Mouse (Mus musculus) thymus, adult 2 months (tissue): ENCODE results near the gene Edn1. TPM values are rescaled to one million over a fixed set of nuclear protein-coding genes. Genes with fewer than 3 reads are reported as not detected.

Experiments used
- DNase-seq: peaks from one replicate; pipeline ENCODE4 v3.0.0; 2021
- H3K27ac ChIP-seq: fragments of 200-500 bp; 2 replicates; pipeline ENCODE4 v1.5.1; 2012; ENCODE audit warnings: low read length, control low read depth; ENCODE audit not compliant: control insufficient read depth, insufficient read depth
- H3K27me3 ChIP-seq: fragments of 200-500 bp; 2 replicates; pipeline ENCODE4 v1.6.1; 2012; ENCODE audit warnings: mild to moderate bottlenecking, low read length, moderate library complexity, mixed read lengths; ENCODE audit not compliant: control insufficient read depth, insufficient read depth
- H3K36me3 ChIP-seq: fragments of 200-500 bp; 2 replicates; pipeline ENCODE4 v1.6.1; 2012; ENCODE audit warnings: mild to moderate bottlenecking, low read length, moderate library complexity; ENCODE audit not compliant: control insufficient read depth, insufficient read depth
- H3K4me1 ChIP-seq: fragments of 200-500 bp; replicated peaks from 2 replicates; pipeline ENCODE4 v1.6.1; 2012; ENCODE audit warnings: low read length; ENCODE audit not compliant: control insufficient read depth, insufficient read depth
- H3K4me3 ChIP-seq: fragments of 200-500 bp; 2 replicates; pipeline ENCODE4 v1.5.1; 2012; ENCODE audit warnings: mild to moderate bottlenecking, low read length, control low read depth, moderate library complexity; ENCODE audit not compliant: control insufficient read depth, insufficient read depth
- CTCF ChIP-seq: fragments of 200-500 bp; IDR thresholded peaks from 2 replicates; pipeline ENCODE4 v1.5.1; 2012; ENCODE audit warnings: mild to moderate bottlenecking, control low read depth, low read length, moderate library complexity, borderline replicate concordance; ENCODE audit not compliant: control insufficient read depth, poor library complexity, insufficient read depth; ENCODE audit errors: extremely low read depth
- POLR2A ChIP-seq: fragments of 200-500 bp; IDR thresholded peaks from 2 replicates; pipeline ENCODE4 v1.6.1; 2012; ENCODE audit warnings: mild to moderate bottlenecking, low read length, control low read depth, moderate library complexity; ENCODE audit not compliant: control insufficient read depth, poor library complexity, insufficient read depth; ENCODE audit errors: extremely low read depth
- WGBS: fragments of 180-500 bp; shearing (Covaris S2); methylation state at CpG from one replicate; pipeline ENCODE4 v1.1.7; 2018; 5-methylcytosine and 5-hydroxymethylcytosine counted together
- polyA plus RNA-seq: library from polyadenylated mRNA; depleted of rRNA; stranded (reverse); fragments of >200 nt; gene quantifications from 2 replicates; pipeline ENCODE4 v1.2.3, GENCODE M21; 2012

Gene Edn1
- polyA plus RNA-seq, 1 experiment, result 0.80 TPM

DNA sequence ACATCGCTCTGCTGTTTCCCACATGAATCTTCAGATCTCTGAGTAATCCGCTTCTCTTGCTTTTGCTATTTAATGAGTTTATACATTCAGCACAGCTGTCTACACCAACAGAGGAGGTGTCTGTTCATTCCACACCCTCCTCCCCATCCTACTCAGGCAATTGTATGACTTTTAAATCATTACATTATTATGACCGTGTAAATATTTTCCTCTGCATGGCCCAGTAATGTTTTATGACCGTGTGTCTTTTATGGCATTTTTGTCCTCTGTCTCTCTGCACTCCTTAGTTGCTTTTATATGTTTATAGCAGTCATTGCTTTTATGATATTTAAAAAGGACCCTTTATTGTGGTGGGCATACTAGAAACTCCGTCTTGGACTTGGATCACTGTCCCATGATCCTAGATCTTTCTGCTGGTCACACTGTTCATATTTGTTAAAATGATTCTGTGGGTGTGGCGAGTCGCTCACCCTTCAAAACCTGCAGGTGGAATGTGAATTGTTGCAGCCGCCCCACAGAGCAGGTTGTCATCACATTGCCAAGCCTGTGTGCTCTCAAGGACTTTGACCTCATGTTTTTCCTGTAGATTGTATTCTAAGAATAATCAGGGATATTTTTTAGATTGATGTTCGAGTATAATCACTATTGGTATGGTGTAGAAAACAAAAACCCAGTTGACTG, 24.4 kb upstream of the Edn1 start:
- no peak overlapping the region for H3K4me3 ChIP-seq
- no peaks in the 10 kb centered on the region for H3K36me3 ChIP-seq
- no peak overlapping the region for H3K27ac ChIP-seq
- WGBS, result 95% methylated on average over 9 of the region's 9 CpGs
- no peaks in the 10 kb centered on the region for H3K27me3 ChIP-seq
- H3K4me1 ChIP-seq, result no peaks in the 10 kb centered on the region
- TF ChIP-seq POLR2A (no peak), CTCF (no peak)
- DNase-seq, result no peak

DNA sequence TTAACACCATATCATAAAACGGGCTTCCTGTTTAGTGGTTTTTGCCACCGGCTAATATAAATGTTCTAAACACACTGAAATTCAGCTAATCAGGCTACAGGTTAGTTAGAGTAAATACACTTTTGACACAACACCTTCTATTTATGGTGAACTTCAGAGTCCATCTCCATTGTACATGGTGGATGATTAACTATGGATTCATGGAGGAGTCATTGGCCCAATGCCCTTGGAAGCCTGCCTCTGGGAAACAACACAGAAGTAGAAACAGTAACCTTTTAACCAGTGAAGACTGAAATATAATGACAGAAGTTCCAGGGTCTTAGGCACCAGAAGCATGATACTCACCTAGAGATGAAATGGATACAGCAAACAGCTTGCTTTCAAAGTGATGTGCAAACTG, 23.5 kb upstream of the Edn1 start:
- TF ChIP-seq POLR2A, result no peak
- no peak for TF ChIP-seq CTCF

DNA sequence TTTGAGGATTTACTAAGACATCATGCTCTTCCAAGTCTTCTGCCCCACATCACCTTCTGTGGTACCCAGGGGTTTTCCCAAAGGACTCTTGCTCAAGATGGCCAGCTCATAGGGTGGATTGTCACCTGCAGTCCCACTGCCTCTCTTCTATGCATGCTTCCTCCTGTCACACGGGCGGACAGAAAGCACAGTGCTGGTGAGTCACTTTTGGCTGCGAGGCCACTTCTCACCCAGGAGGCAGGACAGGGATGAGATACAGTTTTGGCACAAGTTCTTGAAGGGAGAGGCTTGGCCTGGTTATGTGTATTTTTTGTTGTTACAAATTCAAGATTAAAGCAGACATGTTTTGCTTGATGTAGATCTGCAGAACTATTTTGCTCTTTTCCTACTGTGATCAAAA, 15.4 kb upstream of the Edn1 start:
- H3K36me3 ChIP-seq, result no peaks in the 10 kb centered on the region
- H3K4me1 ChIP-seq, result no peaks in the 10 kb centered on the region
- H3K4me3 ChIP-seq, result no peak overlapping the region
- WGBS, result 71% methylated on average over 3 of the region's 3 CpGs
- no peak for TF ChIP-seq POLR2A
- no peaks in the 10 kb centered on the region for H3K27me3 ChIP-seq
- no peak for DNase-seq
- H3K27ac ChIP-seq, result no peak overlapping the region

More for the DNA sequence above, 23.5 kb upstream of the Edn1 start:
- WGBS, result 56% methylated on average over 2 of the region's 2 CpGs
- H3K36me3 ChIP-seq, result no peaks in the 10 kb centered on the region
- no peak overlapping the region for H3K27ac ChIP-seq
- no peaks in the 10 kb centered on the region for H3K4me1 ChIP-seq
- DNase-seq, result no peak
- no peak overlapping the region for H3K4me3 ChIP-seq
- no peaks in the 10 kb centered on the region for H3K27me3 ChIP-seq

DNA sequence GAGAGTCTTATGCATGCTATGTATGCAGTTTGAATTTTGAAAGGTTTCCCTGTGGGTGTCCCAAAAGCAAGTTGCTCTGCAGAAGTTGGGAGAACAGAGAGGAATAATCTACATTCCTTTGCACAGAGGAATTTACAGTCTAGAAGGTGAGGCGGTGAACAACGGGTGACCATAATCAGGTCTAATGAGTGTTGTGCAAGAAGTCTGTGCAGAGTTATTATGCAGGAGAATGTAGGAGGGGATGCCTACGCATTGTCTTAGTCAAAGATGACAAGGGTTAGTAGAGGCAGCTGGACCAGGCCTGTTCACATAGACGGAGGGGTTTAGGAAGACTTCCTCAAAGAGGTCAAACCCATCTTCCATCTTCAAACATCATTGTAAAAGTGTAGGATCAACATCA, 14.5 kb upstream of the Edn1 start:
- no peak overlapping the region for H3K27ac ChIP-seq
- H3K4me3 ChIP-seq, result no peak overlapping the region
- no peaks in the 10 kb centered on the region for H3K4me1 ChIP-seq
- TF ChIP-seq CTCF (no peak), POLR2A (no peak)
- DNase-seq, result no peak
- 98% methylated on average over 4 of the region's 4 CpGs for whole genome bisulfite sequencing
- H3K27me3 ChIP-seq, result no peaks in the 10 kb centered on the region
- no peaks in the 10 kb centered on the region for H3K36me3 ChIP-seq

DNA sequence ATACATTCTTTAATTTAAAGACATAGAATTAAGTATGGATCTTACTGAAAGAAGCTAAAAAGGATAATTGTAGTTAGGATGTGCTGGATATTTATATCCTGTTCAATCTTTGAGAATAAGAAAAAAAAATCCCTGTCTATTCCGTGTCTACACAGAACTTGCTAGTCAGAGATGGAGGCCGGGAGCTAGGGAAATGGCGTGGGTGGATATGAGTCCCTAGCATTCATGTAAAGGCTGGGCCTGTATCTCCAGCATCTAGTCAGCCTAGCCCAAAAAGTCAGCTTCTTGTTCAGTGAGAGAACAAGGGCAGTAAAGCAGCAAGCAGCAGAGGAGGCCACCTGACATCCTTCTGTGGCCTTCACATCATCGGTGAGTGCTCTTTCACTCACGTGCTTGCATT, 8.7 kb upstream of the Edn1 start:
- Histone ChIP-seq H3K4me3 (no peak overlapping the region), H3K36me3 (no peaks in the 10 kb centered on the region), H3K27ac (no peak overlapping the region), H3K27me3 (no peaks in the 10 kb centered on the region), H3K4me1 (no peaks in the 10 kb centered on the region)
- WGBS, result 92% methylated on average over 5 of the region's 5 CpGs
- TF ChIP-seq CTCF (no peak), POLR2A (no peak)
- no peak for DNase-seq

DNA sequence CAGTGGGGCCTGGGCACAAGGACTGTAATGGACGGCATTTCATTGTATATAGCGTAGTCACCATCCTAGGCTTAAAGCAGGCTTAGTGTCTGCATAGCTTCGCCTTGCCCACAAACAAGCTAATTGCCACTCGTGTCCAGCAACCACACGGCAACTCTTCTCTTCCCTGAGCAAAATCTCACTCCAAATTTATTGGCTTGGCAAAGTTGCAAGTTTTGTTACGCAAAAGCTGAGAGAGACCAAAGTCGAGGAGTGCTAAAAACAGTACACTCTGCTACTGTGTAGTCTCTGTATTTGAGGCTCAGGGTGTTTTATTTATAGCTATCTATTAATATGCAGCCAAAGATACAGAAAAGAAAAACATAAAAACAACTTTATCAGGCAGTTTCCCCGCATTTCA, 3.0 kb upstream of the Edn1 start:
- H3K36me3 ChIP-seq, result no peaks in the 10 kb centered on the region
- DNase-seq, result no peak
- H3K4me3 ChIP-seq, result no peak overlapping the region
- no peak overlapping the region for H3K27ac ChIP-seq
- TF ChIP-seq CTCF (no peak), POLR2A (no peak)
- no peaks in the 10 kb centered on the region; the same call in 1 of the 2 replicates for H3K27me3 ChIP-seq
- WGBS, result 86% methylated on average over 8 of the region's 8 CpGs
- H3K4me1 ChIP-seq, result no peaks in the 10 kb centered on the region

DNA sequence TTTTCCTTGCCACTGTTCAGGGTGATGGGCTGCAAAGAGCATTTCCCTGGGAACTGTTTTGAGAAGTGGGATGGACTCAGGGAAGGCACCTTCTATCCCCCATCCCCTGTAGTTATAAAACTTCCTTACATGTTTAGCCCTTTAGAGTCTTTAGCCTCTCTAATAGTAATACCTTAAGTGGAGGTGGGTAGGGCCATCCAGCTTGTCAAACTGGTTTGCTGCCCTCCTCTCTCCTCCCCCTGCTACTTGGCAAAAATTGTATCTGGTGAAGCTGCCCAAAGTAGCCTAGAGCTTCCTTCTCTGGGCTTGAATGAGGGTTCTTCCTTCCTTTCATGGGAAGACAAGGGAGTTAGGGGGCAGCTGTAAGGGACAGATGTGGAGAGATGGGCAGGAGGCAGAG, 2.5 kb upstream of the Edn1 start:
- DNase-seq, result no peak
- H3K27ac ChIP-seq, result no peak overlapping the region

More for the DNA sequence above, 2.5 kb upstream of the Edn1 start:
- no peaks in the 10 kb centered on the region; the same call in 1 of the 2 replicates for H3K27me3 ChIP-seq
- no peaks in the 10 kb centered on the region for H3K36me3 ChIP-seq
- H3K4me3 ChIP-seq, result no peak overlapping the region
- no peak for TF ChIP-seq CTCF
- TF ChIP-seq POLR2A, result no peak
- no peaks in the 10 kb centered on the region for H3K4me1 ChIP-seq
